Mouse (Mus musculus) megakaryocyte-erythroid progenitor cell, adult 5-6 weeks (primary cell): ENCODE measurements around the gene Gja4. TPM values are rescaled to one million over a fixed set of nuclear protein-coding genes. Genes with fewer than 3 reads are reported as not detected.

Experiments
- ATAC-seq: replicated peaks from 2 replicates; pipeline ENCODE4 v1.8.0; 2016; ENCODE audit warnings: mild to moderate bottlenecking, inconsistent platforms; ENCODE audit not compliant: severe bottlenecking, poor library complexity, low FRiP score, low TSS enrichment
- total RNA-seq, 2 experiments: library from RNA; stranded (forward) in 1 of 2; stranded (reverse) in 1 of 2; fragments of 200-1000, 215-1000 nt in 1 of 2; fragments of >200 nt in 1 of 2; fragmentation: Nextera tagmentation in 1 of 2; gene quantifications; 2 replicates each; pipeline ENCODE4 v1.2.3; 2014 to 2017

Gene Gja4
- total RNA-seq (2014; fragmentation: Nextera tagmentation) (not detected in 2 replicates), total RNA-seq (2017) (not detected in 2 replicates)

DNA sequence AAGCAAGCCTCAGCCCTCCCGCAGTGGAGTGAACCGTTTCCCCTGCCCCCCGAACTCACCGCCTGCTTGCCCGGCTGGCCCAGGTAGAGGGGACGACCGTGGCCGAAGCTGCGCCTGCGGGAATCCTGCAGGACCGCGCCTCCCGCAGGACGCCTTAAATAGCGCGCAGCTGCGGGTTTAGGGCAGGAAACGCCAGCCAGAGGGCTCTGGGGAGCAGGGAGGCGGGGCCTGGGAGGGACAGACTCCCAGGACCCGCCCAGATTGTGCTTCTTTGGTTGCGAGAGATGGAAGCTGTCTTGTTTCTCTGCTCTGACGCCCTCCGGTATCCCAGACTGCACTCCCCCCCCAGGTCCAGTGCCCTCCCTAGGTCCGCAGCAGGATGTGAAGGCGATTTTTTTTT lies at the start of gene Gja4:
Gene Gja4 (minus strand): TSS at position 179 of the 400 bp plus-strand sequence.
- peak; percentile 84 for ATAC-seq

DNA sequence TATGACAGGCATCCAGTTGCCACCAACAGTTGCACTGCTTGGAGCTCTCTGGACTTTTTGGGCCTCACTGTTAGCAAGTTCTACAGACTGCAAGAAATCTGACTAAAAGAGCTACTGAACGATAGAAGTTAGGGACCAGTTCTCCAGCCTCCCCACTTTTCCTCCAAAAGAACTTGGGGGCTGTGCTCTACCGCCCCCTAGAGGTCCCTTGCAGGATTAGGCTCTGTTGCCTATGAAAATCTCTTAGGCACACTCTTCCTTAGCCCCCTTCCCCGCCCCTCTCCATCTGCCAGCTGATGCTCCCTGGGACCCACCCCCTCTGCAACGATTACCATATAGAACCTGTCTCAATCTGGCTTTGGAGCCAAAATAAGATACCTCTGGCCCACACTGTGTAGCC lies 49.5 kb upstream of the Gja4 start:
- no peak for ATAC-seq

GRCm38 (mm10) chr4:127362520-127362919 lies 48.7 kb upstream of the Gja4 start:
- ATAC-seq = no peak

GRCm38 (mm10) chr4:127358018-127358417 lies 44.2 kb upstream of the Gja4 start, which contains the start of gene Gjb5:
Gjb5 (minus strand) TSS chr4:127358181.
- no peak for ATAC-seq

DNA sequence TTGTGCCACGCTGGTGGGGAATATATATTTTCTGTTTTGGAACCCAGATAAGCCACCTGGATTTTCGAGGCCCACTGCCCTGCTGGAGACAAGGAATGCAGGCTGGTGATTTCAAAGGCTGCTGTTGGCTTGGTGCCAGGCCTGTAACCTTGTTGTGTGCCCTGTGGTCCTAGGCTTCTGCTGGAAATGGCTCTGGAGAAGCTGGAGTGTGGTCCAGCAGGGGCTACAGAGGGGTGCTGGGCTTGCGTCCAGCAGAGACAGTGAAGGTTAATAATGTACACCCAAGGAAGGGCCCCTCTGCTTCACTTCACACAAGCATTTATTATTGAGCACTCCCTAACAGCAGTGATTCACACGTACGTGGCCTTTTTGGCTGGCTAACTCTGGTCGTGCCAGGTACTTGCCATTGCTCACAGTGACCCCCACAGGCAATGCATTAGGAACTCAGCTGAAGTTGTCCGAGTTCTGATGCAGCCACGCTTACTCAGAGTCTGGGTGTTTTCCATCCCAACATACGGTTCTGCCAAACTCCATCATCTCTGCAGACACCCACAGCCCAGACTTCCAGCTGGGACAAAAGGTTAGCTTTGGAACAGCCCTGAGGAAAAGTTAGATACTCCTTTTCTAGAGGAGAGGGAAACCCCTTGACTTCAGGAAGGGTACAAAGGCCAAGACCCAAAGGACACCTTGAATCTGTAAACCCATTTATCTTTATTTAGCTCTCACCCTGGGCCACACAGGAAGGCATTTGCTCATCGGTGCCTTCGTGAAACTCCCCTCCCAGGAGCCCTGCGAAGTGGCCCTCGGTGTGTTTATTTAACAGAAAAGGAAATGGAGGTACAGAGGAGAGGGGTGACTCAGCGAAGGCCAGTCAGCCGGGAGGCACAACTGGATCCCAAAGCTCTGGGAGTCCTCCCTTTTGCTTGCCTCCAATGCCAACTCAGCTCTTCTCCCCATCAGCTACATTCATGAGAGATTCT lies 41.0 kb upstream of the Gja4 start:
- no peak for ATAC-seq

GRCm38 (mm10) chr4:127353951-127354438 lies 40.2 kb upstream of the Gja4 start, which contains the start of gene Gjb4:
Gjb4 (minus strand) TSS chr4:127354081.
- no peak for ATAC-seq

GRCm38 (mm10) chr4:127352594-127352993 lies 38.8 kb upstream of the Gja4 start:
- ATAC-seq = no peak

DNA sequence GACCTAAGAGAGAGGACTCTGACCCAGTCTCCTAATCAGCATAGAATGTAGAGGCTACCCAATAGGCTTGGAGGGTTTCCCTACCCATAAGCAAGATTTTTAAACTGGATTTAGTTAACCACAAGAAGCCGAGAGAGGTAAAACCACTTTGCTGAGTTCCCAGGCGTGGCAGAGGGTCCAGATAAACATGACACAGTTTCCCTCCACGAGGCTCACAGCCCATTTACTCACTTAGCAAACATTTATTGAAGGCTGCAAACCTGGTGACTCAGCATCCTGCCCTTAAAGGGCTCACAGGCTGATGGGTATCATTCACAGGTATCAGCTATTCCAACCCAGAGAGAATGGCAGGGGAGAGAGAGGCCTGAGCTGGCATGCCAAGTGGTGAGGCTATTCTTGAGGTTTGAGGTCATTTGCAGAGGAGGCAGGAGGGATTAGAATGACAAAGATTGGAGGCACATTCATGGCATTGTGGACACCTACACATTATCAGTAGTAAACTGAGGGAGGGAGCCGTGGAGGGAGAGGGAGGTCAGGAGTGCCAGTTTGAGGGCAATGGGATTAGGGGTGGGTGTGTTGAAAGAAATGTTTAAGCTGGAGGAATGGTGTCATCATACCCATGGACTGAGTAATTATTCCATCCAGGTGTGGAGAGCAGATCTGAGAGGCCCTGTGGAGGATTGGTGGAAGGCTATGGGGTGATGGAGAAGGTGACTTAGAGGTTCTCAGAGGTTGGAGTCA lies 35.9 kb upstream of the Gja4 start:
- no peak for ATAC-seq

DNA sequence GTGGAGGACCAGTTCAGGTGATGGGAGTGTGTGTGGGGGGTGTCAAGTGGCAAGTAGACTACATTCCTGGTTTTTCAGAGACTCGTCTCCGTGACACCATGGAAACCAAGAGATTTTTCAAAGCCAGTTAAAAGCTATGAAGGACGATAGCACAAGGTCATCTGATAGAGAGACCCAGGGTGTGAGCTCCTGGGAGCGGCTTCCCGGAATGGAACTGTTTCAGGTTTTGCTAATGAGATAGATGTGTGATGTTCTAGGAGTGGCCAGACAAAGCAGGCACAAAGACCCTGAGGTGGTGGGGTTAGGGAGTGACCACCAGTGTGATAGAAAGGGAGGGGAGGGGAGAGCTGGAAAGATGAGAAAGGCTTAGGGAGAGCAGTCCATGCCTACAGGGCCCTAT lies 31.2 kb upstream of the Gja4 start:
- ATAC-seq = no peak

DNA sequence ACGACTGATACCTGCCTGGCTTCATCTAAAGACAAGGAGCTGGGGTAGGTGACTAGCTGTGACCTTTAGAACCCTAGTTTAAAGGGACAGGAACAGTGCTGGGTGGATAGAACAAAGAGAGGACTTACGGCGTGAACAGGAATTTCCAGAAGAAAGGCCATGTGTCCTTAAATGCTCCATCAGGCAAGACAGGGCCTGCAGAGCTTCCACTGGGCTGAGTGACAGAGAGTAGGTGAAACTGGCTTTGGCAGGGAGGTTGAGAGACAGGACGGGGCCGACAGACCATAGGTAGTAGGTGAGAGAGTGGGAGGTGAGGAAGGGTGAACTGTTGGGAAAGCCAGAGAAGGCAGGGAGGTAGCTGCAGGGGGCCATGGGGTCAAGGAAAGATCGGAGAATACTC lies 27.5 kb upstream of the Gja4 start:
- ATAC-seq = no peak

- ATAC-seq = no peak
These were observed 23.8 kb upstream of the Gja4 start for GRCm38 (mm10) chr4:127337668-127338067.

DNA sequence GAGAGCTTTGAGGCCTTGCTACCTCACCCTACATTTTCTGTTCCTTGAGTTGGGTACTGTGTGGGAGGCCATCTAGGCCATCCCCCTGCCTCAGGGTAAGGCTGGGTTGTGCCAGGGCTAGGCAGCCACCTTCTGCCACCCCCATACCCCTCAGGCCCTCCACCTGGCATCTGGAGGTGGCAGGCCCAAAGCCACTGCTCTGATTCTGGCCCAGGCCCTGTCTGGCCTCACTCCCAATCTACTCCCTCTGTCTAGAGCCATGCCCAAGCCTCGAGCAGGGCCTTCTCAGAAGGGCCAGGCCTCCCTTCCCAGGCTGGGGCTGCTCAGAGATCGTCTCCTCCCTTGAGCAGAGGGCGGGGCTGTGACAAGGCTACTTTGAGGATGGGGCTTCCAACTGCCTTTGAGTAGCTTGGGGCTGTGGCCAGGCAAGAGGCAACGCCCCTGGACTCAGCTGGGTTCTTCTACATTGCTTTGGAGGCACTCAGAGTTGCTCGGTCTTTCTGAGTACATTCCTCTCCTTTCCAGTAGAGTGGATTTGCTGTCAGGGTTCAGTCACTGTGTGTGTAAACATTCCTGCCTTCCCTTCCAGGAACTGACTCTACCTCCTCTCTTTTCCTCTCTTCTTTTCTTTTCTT lies 21.1 kb upstream of the Gja4 start:
- no peak for ATAC-seq

DNA sequence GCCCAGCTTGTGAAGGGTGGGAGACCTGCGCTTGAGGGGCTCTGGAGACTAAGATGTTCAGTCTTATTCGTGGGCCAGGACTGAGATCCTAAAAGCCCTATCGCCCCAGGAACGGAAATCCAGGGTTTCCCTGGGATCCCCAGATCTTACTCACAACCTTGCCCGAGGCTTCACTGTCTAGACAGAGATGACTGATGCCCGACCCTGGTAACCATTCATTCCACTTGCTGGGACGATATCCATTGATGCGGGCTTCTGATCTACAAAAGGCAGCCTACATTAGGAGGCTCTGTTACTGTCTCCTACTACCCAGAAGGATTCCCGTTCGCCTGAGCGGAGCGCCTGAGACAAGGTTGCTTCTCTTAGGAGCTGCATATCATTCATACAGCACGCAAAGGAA lies 17.3 kb upstream of the Gja4 start:
- no peak for ATAC-seq

DNA sequence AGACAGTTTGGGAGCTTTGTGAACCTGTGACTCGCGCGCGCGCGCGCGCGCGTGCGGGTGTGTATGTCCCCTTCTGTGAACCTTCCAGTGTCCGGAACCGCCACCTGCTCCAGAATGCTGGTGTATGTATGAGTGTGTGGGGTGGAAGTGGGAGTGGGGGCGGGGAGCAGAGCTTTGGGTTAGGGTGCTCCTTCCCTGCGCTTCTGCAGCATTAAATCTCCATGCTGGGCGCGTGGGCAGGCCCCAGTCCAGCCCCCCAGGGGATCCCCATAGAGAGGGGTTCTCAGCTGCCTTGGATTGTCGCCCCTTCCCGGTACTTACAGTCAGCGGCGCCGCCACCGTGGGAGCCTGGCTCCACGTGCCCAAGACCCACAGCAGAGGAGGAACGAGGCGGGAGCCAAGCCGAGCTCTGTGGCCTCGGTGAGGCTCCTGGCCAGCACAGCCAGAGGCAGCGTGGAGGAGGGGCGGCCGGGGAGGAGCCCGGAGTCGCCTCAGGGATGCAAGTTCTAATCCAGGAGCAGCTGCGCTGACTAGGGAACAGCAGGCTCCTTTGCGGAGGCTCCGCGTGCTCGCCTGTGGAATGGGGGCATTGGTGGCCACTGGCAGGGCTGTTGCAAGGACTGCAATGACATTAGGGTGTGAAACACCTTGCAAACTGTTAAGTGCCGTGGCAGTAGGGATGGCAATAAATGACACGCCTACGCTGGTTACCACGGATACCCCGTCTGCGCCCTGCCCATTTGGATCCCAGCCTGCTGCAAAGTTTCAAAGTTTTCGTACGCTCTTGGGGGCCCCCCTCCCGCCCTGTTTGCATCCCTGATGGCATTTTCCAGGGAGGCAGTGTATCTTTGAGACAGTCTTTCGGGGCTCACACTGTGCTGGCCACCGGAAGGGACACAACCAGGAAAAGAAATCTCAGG lies 16.6 kb upstream of the Gja4 start, which contains the start of gene Gjb3:
Gene Gjb3 (minus strand): TSS at position 664 of the 920 bp plus-strand sequence.
- no peak for ATAC-seq

DNA sequence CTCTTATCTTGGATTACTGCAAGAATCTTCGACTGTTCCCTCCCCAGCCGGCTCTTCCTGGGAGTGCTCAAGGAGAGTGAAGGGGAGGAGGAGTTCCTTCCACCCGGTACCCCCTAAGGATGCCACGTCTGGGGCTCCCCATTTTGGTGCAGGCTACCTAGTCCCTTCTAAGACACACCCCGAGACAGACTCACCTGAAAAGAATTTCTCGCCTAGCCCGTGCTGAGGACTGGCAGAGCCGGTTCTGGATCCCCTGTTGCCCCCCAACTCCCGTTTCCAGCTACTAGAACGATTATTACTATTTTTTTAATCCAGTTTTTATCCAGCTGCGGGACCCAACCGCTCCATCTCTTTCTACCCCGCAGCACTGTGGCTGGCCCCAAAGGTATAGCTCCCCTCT lies 15.9 kb upstream of the Gja4 start:
- ATAC-seq = no peak

DNA sequence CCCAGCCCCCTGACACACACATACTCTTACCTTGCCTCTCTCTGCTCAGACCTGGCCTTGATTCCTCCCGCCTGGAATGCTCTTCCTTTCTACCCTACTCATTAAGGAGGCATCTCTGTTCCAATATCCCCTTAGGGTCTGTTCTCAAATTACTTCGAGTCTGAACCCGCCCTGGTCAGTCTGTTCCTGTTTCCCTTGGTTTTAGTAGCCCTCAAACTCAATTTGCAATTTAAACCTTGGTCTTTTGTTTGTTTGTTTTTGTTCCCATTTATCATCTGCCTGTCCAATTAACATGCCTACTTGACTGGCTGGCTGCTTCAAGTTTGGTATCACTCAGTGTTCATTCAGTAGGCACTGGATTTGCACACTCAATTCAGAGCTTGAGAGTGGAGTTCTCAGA lies 15.2 kb upstream of the Gja4 start:
- ATAC-seq = no peak

DNA sequence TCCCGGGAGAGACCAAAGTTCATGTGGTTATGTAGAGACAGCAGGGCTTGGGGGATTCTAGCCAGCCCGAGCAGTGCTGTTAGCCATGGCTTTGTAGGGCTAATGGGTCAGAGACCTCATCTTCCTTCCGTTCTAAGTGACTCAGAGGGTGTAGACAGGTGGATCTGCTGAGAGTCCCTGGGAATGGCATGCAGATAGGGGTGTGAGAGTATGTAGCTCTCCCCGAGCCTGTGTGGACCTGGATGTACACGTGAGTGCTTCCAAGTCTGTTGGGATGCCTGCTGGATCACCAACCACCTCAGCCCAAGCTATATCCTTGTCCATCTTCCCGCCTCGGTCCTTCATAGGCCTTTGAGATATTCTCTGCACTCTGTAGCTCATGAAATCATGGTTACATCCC lies 14.5 kb upstream of the Gja4 start:
- no peak for ATAC-seq

- ATAC-seq = no peak
These were observed 13.9 kb upstream of the Gja4 start for GRCm38 (mm10) chr4:127327749-127328148.

- no peak for ATAC-seq
These were observed 13.4 kb upstream of the Gja4 start for GRCm38 (mm10) chr4:127327258-127327657.
